Mouse (Mus musculus) gastrocnemius, postnatal 36 days (tissue): Measurements from ENCODE around the gene Uqcrfs1. TPM values are rescaled to one million over a fixed set of nuclear protein-coding genes. Genes with fewer than 3 reads are reported as not detected.

Source experiments
- DNase-seq, 2 experiments: peaks; one replicate each; pipeline ENCODE4 v3.0.0; 2022
- intact Hi-C: fragments of 180-260 bp; cut with DNase I; formaldehyde crosslinking; loops from one replicate; pipeline ENCODE4 v1.15.1; 2025
- long read RNA-seq, 2 experiments: library from polyadenylated mRNA; stranded (forward); transcript quantifications; one replicate each; pipeline ENCODE4 v2.0.0; 2021
- total RNA-seq, 2 experiments: library from RNA; stranded (reverse); gene quantifications; 2 replicates each; pipeline ENCODE4 v1.2.3; 2021

Uqcrfs1 gene
- 100 to 1,000 TPM; 527 to 542 TPM for total RNA-seq
- long read RNA-seq, experiment 1, transcript Uqcrfs1-201 (2 exons, 1,363 nt) = major isoform, 1,653 of 1,706 reads
- long read RNA-seq, experiment 1, partial matches to known transcripts = 0 of 1,706 reads
- long read RNA-seq, experiment 1, other reads (novel, unspliced or antisense) = 53 of 1,706 reads
- long read RNA-seq, experiment 2, transcript Uqcrfs1-201 (2 exons, 1,363 nt) = major isoform, 1,879 of 1,930 reads
- long read RNA-seq, experiment 2, partial matches to known transcripts = 0 of 1,930 reads
- long read RNA-seq, experiment 2, other reads (novel, unspliced or antisense) = 51 of 1,930 reads

GRCm38 (mm10) chr13:30544856-30545604 is at the start of gene Uqcrfs1:
Gene Uqcrfs1, minus strand, starts transcription at chr13:30545362.
- DNase-seq = peak; percentile 94 to 98
- intact Hi-C loops = no loop called here

GRCm38 (mm10) chr13:30585786-30586185 is 40.6 kb upstream of the Uqcrfs1 start:
- intact Hi-C loops = no loop called here
- DNase-seq = no peak

GRCm38 (mm10) chr13:30582541-30582940 is 37.4 kb upstream of the Uqcrfs1 start:
- no peak for DNase-seq
- intact Hi-C loops = no loop called here

- intact Hi-C loops = no loop called here
- DNase-seq = no peak
Measured at GRCm38 (mm10) chr13:30578806-30579205, 33.6 kb upstream of the Uqcrfs1 start.

GRCm38 (mm10) chr13:30576819-30577218 is 31.7 kb upstream of the Uqcrfs1 start:
- DNase-seq = no peak
- intact Hi-C loops = no loop called here

GRCm38 (mm10) chr13:30572971-30573370 is 27.8 kb upstream of the Uqcrfs1 start:
- DNase-seq = no peak

GRCm38 (mm10) chr13:30570182-30570581 is 25.0 kb upstream of the Uqcrfs1 start:
- intact Hi-C loops = no loop called here
- no peak for DNase-seq

More at GRCm38 (mm10) chr13:30572971-30573370, 27.8 kb upstream of the Uqcrfs1 start:
- intact Hi-C loops = no loop called here

- no peak for DNase-seq
- intact Hi-C loops = loop anchor here (5.0 to 10.0 kb wide), 3 partner anchors 160 to 407 kb away; partner anchors contain the start of genes Exoc2 and Gm5447
Measured at GRCm38 (mm10) chr13:30567571-30567970, 22.4 kb upstream of the Uqcrfs1 start.

- peak; percentile 37 to 40 for DNase-seq
- intact Hi-C loops = loop anchor here (5.0 to 10.0 kb wide), 3 partner anchors 161 to 408 kb away; partner anchors contain the start of genes Exoc2 and Gm5447
Measured at GRCm38 (mm10) chr13:30566767-30567166, 21.6 kb upstream of the Uqcrfs1 start.

GRCm38 (mm10) chr13:30560603-30561002 is 15.4 kb upstream of the Uqcrfs1 start:
- no peak for DNase-seq
- intact Hi-C loops = loop anchor here (10.0 kb wide), 2 partner anchors 314 to 414 kb away; partner anchors contain the start of genes Exoc2 and Gm5447

GRCm38 (mm10) chr13:30560052-30560451 is 14.9 kb upstream of the Uqcrfs1 start:
- intact Hi-C loops = loop anchor here (10.0 kb wide), 2 partner anchors 315 to 415 kb away; partner anchors contain the start of genes Exoc2 and Gm5447
- no peak for DNase-seq

- no peak for DNase-seq
- intact Hi-C loops = no loop called here
Measured at GRCm38 (mm10) chr13:30557751-30558150, 12.6 kb upstream of the Uqcrfs1 start.

GRCm38 (mm10) chr13:30553051-30553587 is 8.0 kb upstream of the Uqcrfs1 start:
- DNase-seq = no peak
- intact Hi-C loops = no loop called here

GRCm38 (mm10) chr13:30549339-30549738 is 4.2 kb upstream of the Uqcrfs1 start:
- intact Hi-C loops = no loop called here
- DNase-seq = no peak

GRCm38 (mm10) chr13:30548835-30549234 is 3.7 kb upstream of the Uqcrfs1 start:
- peak; percentile 30 to 75 for DNase-seq
- intact Hi-C loops = no loop called here

GRCm38 (mm10) chr13:30530761-30531160 is 14.4 kb downstream of the Uqcrfs1 start:
- peak in 1 of 2 experiments; percentile 42 for DNase-seq

GRCm38 (mm10) chr13:30524961-30525360 is 20.2 kb downstream of the Uqcrfs1 start:
- intact Hi-C loops = loop anchor here (10.0 kb wide), 1 partner anchor 430 kb away; no protein-coding TSS in a partner anchor
- peak; percentile 30 to 49 for DNase-seq

More at GRCm38 (mm10) chr13:30530761-30531160, 14.4 kb downstream of the Uqcrfs1 start:
- intact Hi-C loops = loop anchor here (2.0 to 5.0 kb wide), 2 partner anchors 28 to 258 kb away; no protein-coding TSS in a partner anchor

GRCm38 (mm10) chr13:30523971-30524370 is 21.2 kb downstream of the Uqcrfs1 start:
- DNase-seq = peak in 1 of 2 experiments; percentile 25
- intact Hi-C loops = loop anchor here (10.0 kb wide), 1 partner anchor 429 kb away; no protein-coding TSS in a partner anchor

GRCm38 (mm10) chr13:30523246-30523891 is 21.8 kb downstream of the Uqcrfs1 start:
- DNase-seq = no peak
- intact Hi-C loops = loop anchor here (10.0 kb wide), 1 partner anchor 429 kb away; no protein-coding TSS in a partner anchor
